Mouse (Mus musculus) gastrocnemius, postnatal 25 days (tissue): ENCODE results near the gene Nit1. TPM values are rescaled to one million over a fixed set of nuclear protein-coding genes. Genes with fewer than 3 reads are reported as not detected.
"Not testable (repeated sequence)": the region's sequence is repeated elsewhere in the genome, so short reads cannot be mapped to it uniquely, and the experiment has no call there.

Source experiments
- DNase-seq: peaks from one replicate; pipeline ENCODE4 v3.0.0; 2022
- total RNA-seq, 2 experiments: library from RNA; stranded (reverse); gene quantifications; 1 replicate in 1 of 2; 2 replicates in 1 of 2; pipeline ENCODE4 v1.2.3; 2021

The Nit1 gene
- total RNA-seq, 2 experiments from 2014 or later, result 21.8 to 21.9 TPM

DNA sequence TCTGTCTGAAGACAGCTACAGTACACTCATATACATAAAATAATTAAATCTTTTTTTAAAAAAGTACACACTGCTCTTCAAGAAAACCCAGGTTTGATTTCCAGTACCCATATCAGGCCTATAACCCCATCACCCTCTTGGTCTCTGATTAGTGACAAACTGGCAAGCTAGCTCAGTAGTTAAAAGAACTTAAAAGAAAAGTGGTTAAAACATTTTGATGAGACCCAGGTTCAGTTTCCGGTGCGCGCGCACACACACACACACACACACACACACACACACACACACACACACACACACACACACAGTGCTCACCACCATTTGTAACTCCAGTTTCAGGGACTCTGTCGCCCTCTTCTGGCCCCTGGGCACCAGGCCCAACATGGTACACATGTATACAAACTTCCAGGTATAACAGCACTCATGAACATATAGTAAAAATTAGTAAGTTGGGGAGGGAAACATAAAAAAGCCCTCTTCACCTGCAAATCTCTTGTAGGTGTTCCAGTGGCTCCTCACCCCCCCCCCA, 10.4 kb upstream of the Nit1 start:
- no peak for DNase-seq

DNA sequence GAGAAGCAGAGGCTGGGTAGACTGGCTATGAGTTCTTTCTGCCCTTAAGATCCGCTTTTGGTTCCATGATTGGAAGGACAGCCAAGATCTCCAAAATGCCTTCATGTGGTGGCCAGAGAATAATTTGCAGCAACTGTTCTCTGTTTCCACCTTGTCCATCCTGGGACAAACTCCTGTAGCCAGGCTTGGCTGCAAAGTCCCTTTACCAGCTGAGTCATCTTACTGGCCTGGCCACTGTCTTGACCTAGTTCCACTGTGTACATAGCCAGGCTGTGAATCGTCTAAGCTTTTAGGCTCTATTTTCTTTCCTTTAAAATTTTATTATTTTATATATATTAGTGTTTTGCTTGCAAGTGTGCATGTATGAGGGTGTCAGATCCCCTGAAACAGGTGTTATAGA, 3.8 kb upstream of the Nit1 start:
- no peak for DNase-seq

DNA sequence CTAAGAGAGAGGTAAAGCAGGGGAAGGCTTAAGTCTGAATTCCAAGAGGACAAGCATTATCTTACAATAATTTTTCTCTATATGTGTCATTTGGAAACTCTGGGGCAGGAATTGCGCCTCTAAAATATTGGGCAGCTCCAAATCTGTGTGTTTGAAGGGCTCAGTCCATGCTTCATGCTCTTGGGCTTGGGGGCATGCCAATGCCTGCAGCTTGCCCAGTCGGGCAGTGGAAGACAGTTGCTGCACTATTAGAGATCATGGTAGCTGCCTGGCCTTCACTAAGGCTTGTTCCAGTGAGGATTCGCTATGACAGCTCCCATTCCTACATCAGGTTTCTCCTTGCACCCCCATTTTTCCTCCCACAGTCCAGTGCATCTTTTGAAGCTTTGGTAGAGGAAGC, 3.2 kb upstream of the Nit1 start:
- no peak for DNase-seq

DNA sequence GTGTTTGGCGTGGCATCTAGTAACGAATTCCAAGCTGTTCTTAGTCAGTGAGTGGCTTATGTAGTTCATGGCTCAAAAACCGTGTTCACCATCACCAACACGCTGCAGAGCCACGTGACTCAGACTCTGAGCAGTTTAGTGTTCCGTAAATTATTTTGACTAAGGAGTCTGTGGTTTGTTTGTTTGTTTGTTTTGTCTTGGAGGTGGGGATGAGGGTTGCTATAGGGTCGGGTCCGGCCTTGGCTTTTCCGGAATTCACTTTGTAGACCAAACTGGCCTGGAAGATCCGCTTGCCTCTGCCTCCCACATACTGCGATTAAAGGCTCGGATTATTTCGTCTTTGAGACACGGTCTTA, 627 bp upstream of the Nit1 start:
- DNase-seq, result no peak

DNA sequence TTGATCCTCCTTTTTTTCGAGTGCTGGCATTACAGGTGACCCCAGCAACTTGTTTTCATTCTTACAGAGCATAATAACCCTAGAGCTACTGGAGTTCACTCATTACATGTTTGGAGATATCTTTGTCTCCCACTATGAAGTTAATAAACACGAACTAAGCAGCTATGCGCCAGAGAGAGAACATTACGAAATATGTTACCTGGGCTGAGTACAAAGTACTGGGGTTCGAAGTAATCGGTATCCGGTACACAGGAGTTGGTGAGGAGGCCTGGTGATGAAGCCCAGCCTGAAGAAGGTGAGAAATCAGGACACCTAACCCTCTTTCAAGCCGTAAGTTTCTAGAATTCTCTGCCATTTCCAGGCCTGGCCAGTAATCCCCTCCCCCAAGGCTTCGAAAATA, 731 bp downstream of the Nit1 start:
- no peak for DNase-seq

DNA sequence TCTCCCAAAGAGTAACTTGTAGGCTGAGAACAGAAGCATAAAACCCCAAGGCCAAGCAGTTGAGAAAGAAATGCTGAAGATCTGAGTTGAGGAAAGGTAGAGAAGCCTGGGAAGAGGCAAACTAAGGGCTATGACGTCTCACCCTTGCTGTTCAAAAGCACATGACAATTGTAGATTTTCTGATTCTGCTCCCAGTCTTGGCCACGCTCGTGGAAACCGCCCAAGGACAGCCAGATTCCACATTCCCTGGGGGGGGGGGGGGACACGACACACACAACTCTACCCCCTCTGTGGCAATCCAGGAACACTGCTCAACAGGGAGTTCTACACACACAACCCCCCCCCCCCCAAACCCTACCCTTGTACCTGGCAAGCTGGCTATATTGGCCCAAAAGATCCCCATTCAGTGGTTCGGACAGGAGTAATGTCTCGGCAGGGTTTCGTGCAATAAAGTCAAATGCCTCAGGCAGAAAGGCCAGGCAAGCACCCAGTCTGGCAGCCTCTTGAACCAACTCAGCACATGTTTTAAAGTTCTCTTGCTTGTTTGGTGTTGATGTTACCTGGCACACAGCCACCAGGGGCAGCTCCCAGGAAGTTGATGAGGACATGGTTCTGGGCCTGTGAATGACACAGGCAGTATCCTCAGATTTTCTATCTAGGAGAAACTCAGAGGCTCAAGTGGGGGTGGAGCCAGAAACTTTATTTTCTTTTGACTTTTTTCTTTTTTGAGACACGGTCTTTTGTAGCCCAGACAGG, 1.3 kb downstream of the Nit1 start:
- DNase-seq, result peak; percentile 31

DNA sequence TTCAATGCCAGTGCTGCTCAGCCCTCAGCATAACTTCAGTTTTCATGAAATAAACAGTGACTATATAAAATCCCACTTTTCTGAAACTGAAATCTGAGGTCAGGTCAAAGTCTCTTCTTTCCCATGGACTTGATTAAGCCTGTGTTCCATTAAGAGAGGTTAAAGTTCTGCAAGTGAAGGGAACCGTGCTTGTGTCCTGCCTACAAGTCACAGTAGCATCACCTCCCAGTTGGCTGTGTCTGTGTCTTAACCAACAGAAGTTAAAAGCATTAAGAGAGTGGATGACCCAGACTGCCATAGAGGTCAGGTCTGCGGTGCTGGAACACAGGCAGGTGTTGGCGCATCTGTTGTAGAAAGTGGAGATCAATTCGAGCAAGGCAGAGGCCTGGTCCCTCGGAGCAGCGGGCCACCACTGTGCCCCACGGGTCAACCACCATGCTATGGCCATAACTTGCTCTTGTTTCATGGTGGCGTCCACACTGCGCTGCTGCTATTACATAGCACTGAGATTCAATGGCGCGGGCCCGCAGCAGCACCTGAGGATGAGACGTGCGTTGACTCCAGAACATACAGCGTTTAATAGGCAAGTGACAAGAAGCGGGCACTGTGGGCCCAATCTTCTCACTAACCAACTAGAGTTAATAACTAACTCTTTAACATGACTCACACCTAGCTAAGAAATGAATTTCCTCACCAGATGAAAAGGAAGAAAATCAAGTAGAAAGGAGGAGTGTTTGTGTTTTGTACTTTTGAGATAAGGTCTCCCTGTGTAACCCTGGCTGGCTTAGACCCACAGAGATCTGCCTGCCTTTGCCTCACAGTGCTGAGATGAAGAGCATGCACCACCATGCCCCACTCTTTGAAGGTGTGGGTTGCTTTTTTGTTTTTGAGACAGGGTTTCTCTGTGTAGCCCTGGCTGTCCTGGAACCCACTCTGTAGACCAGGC, 2.9 kb downstream of the Nit1 start:
- no peak for DNase-seq

DNA sequence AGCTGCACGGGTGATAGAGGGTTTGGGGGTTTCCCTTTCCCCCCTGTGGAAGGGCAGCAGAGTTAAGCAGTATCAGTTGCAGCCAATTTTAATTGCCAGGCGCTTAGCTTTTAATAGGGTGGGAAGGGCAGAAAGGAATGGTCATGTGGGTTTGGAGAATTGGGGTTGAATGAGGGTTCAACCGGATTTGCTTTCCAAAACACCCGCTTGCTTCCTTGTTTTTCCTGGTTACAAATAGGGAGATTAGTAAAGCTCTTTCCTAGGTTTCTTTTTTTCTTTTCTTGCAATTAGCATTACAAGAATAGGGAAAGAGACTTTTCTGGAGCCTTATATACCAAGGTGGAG, 15.3 kb downstream of the Nit1 start:
- no peak for DNase-seq

DNA sequence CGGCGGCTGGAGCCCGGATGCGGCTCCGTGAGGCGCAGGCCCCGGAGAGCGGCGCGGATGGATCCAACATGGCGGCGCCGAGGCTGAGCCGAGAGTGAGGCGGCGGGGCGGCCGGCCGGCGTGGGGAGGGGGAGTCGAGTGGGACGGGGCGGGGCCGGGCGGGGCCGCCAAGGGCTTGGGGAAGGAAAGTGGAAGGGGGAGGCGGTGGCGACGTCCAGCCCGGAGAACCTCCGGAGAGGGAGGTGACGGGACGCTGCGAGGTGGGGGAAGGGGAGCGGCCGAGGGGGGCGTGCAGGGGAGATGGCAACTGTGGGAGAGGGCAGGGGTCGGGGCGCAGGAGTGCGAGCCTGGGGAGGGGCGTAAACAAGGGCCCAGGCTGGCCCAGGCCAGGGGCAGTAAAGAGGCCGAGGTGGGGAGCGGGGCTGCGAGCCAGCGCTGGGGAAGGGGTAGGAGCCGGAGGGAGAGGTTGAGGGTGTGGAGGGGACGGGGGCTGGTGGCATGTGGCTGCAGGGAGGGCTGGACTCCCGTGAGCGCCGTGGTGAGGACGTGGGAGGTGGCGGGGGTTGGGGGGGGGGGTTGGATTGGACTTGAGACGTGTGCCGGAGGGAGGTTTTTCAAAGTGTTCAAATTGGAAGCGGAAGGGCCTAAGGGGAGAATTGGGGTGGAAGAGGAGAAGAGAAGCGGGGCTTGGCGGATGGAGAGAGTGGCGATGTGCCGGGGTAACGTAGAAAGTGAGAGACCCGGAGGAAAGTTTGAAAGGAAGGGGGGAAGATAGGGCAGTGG, 15.8 kb downstream of the Nit1 start:
- no peak for DNase-seq

DNA sequence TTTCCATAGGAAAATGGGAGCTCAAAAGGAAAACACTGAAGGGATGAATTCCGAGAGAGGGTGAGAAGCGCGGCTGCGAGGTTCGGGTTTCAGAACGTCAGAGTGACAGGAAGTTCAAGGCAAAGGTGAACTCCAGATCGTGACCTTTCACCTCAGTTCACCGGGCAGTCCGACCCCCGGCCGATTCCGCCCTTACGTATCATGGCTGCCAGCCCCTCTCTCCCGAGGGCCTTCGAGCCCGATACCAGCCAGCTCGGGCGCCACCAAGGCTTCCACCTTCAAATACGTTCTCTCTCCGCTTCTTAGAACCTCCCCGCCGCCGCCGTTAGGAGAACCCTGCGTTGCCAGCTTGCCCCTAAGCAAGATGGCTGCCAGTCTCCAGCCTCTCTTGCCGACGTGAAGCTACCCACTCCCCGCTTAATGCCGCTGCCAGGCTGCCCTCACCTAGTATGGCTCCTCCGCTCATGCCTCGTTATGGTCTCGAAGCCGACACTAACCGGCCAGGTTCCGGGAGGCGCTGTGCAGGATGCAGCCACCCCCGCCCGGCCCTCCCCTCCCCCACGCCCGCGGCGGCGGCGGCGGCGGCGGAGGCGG, 16.5 kb downstream of the Nit1 start, which contains the start of gene Dedd:
Dedd (plus strand) TSS at position 307 of the 594 bp plus-strand sequence.
- DNase-seq, result peak; percentile 92

DNA sequence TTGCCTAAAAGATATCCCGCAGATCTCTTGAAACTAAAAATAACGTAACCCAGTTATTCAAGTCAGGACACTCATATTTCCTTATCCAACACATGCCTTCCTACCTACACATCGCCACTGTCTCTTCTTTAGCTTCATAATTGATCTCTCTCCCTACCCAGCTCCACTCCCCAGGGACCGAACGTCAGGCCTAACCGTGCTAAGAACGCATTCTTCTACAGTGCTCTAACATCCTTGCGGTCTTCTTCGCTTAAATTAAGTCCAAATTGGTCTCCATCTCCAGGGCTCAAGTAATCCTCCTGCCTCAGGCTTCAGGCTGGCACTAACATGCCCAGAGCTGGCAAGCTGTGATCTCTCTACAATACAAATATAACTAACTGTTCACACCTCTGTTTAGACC, 17.2 kb downstream of the Nit1 start:
- no peak for DNase-seq

DNA sequence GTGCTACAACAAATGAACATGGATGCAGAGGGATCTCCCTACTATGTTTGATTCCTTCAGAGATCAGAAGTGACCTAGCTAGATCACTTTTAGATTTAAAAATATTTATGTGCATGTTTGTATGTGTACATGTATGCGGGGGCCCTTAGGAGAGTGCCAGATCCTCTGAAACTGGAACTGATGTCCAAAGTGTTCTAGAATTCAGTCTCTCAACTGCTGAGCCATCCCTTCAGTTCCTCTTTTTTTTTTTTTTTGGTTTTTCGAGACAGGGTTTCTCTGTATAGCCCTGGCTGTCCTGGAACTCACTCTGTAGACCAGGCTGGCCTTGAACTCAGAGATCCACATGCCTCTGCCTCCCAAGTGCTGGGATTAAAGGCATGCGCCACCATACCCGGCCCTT, 18.9 kb downstream of the Nit1 start:
- DNase-seq, result not testable (repeated sequence)

DNA sequence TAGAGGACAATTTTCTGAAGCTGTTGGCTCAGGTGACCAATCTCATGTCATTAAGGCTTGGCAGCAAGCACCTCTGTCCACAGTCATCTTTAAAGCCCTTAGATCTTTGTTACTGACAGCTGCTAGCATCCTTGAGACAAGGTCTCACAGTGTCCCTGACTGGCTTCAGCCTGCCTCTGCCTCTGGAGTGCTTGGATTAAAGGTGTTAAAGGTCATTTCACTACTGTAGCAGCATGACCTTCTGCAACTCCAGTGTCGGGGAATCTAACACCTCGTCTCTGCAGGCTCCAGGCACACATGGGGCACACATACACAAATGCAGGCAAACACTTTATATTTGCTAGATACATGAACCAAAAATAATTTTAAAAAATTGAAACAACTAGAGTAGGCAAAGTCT, 19.9 kb downstream of the Nit1 start:
- no peak for DNase-seq

DNA sequence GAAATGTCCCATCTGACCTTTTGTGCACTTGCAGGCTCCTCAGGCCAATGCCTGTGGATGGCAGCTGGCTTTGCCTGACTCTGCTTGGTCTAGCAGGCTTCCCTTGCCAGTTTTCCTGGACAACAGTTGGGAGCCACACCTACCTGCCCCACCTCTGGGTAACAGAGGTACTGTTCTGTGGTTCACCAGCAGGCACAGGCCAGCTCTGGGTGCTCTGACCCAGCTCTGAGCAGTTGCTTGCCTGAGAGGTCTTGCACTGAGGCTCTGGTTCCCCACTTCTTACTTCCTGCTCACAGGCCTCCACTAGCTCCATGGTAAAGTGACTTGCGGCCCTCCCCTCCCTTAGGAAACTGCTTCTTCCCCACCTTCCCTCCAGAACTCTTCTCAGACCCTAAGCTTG, 23.4 kb downstream of the Nit1 start:
- no peak for DNase-seq

DNA sequence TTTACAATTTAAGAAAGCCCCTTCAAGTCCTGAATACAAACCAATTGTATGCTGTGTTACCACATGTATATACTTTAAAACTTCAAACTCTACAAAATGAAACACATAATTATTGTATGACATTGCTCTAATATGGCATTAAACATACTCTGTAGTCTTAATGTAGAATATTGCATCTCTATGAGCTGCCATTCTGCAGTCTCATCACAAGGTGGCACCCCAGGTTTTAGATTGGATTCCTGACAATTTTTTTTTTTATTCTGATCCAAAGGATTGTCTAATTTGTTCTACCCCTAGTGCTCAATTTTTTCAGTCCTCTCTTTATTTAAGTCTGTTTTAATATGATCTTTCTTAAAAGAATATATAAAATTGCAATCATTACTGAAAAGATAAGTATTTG, 24.0 kb downstream of the Nit1 start:
- DNase-seq, result no peak

DNA sequence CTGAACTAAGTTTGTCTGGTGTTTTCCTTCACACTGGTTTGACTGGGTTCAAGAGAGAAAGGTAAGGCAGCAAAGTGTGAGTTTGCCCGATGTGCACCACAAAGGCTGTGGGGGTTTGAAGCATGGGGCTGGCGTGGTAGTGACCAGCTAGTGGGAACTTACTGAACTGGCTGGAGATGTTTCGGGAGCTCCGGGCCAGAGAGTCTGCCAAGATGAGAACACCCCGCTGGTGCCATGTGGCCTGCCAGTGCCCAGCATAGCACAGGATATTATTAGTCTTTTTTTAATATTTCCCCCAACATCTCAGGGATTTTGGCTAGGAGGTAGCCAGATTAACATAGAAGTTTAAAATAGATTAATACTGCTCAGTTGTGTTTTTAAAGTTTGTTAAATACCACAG, 25.3 kb downstream of the Nit1 start:
- no peak for DNase-seq

DNA sequence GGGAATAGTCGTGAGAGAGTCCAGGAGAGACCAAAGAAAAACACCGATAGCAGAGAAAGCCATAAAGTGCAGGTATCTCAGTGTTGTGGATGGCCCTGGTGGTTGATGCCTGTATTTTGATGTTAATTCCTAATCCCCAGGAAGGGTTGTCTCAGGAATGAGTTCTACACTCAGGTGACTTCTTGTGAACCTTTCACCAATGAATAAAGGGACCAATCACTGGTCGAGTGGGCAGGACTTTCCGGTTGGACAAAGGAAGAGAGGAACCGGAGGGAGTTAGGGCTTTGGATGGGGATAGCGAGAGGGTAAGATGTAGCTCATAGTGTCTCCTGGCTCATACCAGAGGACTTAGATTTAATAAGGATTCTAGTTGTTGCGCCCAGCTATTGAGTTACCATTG, 25.7 kb downstream of the Nit1 start:
- no peak for DNase-seq

DNA sequence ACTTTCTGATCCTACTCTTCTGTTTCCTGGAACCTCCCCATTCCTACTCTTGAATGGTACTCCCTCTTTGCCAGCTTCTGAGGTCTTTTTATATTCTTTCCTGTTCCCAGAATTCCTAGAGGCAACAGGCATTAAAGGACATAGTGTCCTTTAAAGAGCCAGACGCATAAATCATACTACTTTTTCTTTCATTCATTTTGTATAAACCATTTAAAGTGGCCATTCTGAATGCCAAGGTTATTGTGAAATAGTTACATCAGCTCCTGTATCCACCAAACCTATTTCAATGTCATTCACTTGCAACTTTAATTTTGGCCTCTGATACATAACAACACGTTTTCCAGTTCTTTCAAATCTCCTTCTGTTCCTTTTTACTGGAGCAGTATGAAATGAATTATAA, 36.1 kb downstream of the Nit1 start:
- no peak for DNase-seq

DNA sequence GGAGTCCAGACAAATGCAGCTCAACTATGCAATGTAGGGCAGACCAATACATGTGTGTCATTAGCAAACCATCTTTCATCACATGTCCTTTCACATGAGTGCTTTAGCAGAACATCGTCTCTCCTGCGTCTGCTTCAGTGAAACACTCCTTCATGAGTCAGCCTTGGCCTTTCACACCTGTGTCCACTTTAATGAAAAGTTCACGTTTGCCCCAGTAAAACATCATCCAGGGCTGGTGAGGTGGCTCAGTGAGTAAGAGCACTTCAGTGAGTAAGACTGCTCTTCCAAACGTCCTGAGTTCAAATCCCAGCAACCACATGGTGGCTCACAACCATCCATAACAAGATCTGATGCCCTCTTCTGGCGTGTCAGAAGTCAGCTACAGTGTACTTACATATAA, 39.3 kb downstream of the Nit1 start:
- DNase-seq, result not testable (repeated sequence)

DNA sequence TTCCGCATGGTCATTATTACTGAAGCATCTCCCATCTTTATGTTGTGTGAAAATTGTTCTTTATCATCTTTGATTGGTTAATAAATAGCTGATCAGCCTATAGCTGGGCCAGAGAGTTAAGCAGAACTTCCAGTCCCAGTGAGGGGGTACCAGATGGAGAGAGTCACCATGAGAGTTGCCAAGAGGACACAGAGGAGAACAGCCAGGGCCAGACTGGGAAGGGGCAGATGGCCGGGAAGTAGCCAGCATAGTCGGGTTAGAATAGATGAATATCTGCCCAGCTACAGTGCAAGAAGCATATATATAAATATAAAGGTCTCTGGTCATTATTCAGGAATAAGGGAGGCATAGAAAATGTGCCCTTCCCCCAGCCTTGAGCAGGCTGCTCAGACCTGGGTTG, 47.2 kb downstream of the Nit1 start:
- DNase-seq, result no peak

DNA sequence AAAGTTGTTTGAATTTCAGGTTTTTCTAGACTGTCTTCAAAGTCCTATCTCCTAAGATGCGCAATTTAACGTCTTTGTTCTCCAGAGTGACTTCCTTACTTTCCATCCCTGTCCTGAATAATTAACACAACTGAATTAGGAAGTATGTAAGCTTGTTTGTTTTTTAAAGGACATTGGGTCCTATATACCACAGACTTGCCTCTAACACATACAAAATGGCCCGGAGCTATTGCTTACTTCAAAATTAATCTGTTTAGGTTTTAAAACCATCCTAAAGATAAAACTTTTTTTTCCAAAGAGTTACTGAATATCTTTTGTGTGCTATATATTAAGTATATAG, 50.4 kb downstream of the Nit1 start:
- DNase-seq, result no peak
